Mouse (Mus musculus) ZHBTc4 (cell line): ENCODE measurements at regions not wholly inside any gene's neighbourhood (a gene's known extent, or its start where the extent isn't known, plus 50 kb on each side); places are given as distances from the start of the nearest gene placed in this dataset.

Experiments used
- DNase-seq: peaks from one replicate; pipeline ENCODE4 v3.0.0-alpha.2; 2011; ENCODE audit warnings: low read depth, low spot score

DNA sequence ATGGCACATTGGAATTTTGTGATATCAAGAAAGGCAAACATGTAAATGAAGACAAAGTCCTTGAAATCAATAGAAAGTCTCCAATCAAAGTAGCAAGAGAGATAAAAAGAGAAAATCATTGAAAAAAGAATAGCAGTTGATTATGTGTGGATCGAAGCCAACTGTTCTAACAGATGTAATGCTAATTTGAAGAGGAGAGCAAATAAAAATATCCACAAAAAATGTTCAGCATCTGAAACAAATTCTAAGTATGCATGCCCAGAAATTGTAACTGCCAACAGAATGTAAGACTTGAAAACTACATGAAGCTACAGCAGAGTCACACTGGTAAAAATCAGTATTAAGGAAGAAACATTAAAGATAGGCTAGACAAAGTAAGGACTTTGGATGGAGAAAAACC is 587.2 kb upstream of the Galntl6 start:
- DNase-seq = no peak

DNA sequence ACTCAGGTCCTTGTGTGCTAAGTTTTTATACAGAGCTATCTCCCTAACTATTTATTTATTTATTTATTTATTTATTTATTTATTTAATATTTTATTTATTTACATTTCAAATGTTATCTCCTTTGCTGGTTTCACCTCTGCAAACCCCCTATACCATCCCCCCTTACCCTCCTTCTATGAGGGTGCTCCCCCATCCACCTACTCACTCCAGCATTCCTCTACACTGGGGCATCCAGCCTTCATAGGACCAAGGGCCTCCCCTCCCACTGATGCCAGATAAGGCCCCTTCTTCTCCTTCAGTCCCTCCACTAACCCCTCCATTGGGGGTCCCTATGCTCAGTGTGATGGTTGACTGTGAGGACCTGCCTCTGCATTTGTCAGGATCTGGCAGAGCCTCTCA is 579.0 kb upstream of the Galntl6 start:
- no peak for DNase-seq

DNA sequence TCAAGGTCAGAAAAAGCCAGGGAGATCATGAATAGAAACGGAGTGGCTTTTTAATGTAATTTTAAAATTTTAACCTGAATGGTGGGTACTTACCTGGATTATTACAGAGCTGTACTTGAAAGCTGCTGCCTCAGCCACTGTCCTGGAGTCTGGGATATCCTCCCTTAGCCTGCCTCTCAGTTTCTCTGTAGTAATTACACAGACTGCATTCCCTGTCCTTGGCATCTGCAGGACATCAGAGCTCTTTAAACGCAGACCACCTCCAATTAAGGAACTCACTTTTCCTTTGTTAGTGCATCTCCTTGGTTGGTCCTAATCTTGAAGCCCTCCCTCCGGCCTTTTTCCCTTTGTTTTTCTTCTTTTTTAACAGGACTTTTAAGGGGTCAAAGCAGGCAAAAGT is 565.8 kb upstream of the Galntl6 start:
- DNase-seq = peak; percentile 57

DNA sequence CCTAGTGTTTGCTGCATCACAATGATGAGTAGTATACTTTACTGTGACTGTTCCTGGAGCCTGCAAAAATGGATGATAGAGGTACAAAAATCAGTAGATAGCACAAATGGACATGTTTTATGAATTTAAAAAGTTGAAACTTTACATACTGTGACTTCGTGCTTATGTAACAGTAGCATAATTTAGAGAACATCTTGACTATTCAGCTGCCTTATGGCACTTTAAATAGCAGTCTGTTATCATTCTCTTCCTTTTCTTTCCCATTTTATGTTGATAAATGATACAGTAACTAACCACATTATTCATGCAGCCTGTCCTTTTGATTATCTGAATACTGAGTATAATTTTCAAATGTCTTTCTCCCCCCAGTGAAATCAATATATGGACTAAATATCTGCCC is 561.8 kb upstream of the Galntl6 start:
- no peak for DNase-seq

DNA sequence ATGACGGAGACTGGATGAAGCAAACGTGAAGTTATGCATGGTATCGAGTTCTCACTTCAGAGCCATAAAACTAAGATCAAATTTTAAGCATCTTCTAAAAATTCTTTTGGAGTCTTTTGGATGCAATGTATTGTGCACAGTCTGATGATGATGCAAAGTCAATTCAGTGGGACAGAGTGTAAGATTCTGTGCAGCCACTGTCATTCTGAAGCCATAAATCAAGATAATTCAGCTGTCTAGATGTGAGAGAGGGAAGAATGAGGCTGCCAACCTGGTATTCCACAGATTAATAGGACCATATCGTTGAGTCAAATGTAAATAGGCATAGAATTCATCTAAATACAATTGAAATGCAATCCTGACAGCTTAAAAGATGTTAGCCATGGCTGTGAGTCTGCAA is 536.2 kb upstream of the Galntl6 start:
- no peak for DNase-seq

DNA sequence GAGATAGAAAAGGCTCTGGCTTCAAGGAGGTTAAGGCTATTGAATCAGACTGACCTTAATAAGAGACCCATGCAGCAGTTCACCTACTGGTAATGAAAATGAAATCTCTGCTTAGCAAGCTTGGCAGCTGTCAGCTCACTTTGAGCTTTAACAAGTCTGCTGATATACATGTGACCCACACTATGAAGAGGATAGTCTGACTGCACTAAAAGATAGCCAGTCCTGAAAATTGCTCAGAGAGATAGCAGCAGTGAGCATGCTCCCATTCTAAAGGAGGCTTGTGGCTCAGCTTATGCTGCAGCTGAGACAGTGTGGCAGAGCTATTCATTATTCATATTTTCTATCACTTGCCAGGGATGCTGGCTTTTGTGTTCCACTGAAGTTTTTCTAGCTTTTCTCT is 491.2 kb upstream of the Galntl6 start:
- no peak for DNase-seq

DNA sequence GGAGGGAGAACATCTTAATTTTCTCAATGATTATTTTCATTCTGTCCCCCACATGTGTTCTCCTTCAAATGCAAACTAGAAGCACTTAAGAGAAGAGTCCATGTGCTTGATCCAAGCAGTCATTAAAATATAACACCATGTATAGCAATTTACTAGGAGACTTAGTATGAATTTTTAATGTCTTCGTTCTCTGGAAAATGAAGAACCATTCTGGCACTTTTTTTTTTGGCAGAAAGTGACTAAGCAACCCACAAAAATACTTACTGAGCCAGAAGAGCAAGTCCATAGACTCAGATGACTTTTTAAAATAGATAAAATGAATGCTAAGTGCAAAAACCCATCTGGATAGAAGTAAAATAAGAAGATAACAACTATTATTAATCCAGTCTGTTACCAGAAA is 477.3 kb upstream of the Galntl6 start:
- no peak for DNase-seq

DNA sequence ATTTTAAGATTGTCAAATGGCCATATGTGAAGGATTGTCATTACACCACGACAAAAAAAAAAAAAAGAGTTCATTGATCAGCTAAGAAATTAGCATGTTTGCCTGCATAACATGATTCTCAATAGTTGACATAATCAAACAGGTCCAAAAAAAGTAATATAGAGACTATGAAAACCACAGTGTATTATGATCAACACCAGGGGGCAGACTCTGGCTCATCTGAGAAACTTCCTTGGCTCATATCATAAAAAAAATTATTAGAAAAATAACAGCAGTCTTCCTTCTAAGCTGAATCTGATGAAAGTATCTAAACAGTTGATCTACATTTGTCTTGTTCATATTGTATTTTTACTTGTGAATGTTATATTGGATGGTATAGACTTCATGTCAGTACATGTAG is 472.3 kb upstream of the Galntl6 start:
- no peak for DNase-seq

DNA sequence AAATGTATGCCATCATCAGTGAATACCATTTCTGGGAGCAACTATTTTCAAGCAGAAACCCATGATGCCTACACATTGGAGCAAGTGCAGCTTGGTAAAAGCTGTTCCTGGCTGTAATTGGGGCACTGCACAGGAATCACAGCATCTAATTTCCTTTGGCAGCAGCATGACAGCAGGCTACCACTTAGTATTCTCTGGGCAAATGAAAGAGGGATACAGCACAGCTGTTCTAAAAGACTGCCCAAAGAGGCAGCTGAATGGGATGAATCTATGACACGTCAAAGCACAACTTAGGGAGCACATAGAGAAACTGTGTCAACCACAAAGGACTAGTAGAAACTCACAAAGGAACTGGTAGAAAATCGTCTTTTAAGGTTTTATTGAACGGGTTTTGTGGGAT is 440.5 kb upstream of the Galntl6 start:
- DNase-seq = no peak

DNA sequence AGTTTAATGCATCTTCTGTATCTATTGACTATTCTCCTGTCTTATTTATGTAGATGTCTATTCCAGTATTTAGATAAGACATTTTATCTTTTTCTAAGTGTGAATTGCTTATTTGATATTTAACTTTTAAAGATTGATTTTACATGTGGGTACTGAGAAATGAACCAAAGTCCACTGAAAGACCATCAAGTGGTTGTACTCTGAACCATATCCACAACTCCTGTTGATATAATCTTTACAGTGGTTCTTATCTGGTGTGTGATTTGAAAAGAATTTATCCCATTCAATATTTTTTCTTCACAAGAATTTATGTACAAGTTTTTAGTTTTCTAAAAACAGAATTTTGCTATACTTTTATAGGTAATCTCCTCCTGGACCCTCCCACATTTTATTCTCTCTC is 422.6 kb upstream of the Galntl6 start:
- no peak for DNase-seq
